Mouse (Mus musculus): ENCODE measurements at regions not wholly inside any gene's neighbourhood (a gene's known extent, or its start where the extent isn't known, plus 50 kb on each side); places are given as distances from the start of the nearest gene placed in this dataset.

DNA sequence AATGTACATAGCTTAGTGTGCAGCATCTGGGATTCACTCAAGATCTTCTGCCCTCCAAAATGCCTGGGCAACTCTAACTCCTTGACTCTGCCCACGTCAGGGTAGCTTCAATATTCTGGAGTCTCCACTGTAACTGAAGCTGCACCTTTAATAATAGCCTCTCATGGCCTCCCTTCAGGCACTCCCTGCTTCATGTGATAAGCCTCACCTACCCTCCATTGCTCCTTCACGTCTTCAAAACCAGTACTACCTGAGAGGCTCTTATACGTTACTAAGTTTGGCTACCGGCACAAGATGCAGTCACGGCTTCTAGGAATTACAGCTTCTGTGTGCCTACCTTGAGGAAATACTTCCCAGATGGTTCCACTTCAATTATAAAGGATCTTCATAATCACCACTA, 527.4 kb downstream of the Nfib start:
- no peak for TF ChIP-seq POLR2A (IDR thresholded peaks at IDR 0.05; ENCODE audit: low read depth, low read length)
- no peak for TF ChIP-seq CTCF (IDR thresholded peaks at IDR 0.05; ENCODE audit: extremely low read depth, insufficient read depth, insufficient read length, insufficient replicate concordance)

Data from spleen, adult 2 months (tissue).